Mouse (Mus musculus) lung, embryonic 16.5 days (tissue): ENCODE data around the gene Cma1. TPM values are rescaled to one million over a fixed set of nuclear protein-coding genes. Genes with fewer than 3 reads are reported as not detected.

Experiments used
- ATAC-seq: fragments of 200-750 bp; cut with Nextera tagmentation; 2 replicates; pipeline ENCODE4 v1.8.0; 2017; ENCODE audit warnings: low read depth, mild to moderate bottlenecking, moderate library complexity
- H3K27ac ChIP-seq: fragments of 300-500 bp; sonication (generic); 2 replicates; pipeline ENCODE4 v1.5.1; 2014; ENCODE audit warnings: mild to moderate bottlenecking, control low read depth, low read length
- H3K27me3 ChIP-seq: fragments of 300-500 bp; sonication (generic); 2 replicates; pipeline ENCODE4 v1.6.1; 2014; ENCODE audit warnings: low read depth, low read length, mixed read lengths; ENCODE audit not compliant: control insufficient read depth, insufficient read depth
- H3K36me3 ChIP-seq: fragments of 300-500 bp; sonication (generic); 2 replicates; pipeline ENCODE4 v1.6.1; 2014; ENCODE audit warnings: low read length; ENCODE audit not compliant: control insufficient read depth, insufficient read depth
- H3K4me1 ChIP-seq: fragments of 300-500 bp; sonication (generic); replicated peaks from 2 replicates; pipeline ENCODE4 v1.6.1; 2014; ENCODE audit warnings: low read length, mixed read lengths; ENCODE audit not compliant: control insufficient read depth, insufficient read depth
- H3K4me2 ChIP-seq: fragments of 300-500 bp; sonication (generic); 2 replicates; pipeline ENCODE4 v1.6.1; 2014; ENCODE audit warnings: low read depth, low read length, control low read depth
- H3K4me3 ChIP-seq: fragments of 300-500 bp; sonication (generic); 2 replicates; pipeline ENCODE4 v1.5.1; 2014; ENCODE audit warnings: mild to moderate bottlenecking, low read length, control low read depth
- H3K9ac ChIP-seq: fragments of 300-500 bp; sonication (generic); 2 replicates; pipeline ENCODE4 v1.6.1; 2014; ENCODE audit warnings: low read length, control low read depth
- H3K9me3 ChIP-seq: fragments of 300-500 bp; sonication (generic); 2 replicates; pipeline ENCODE4 v1.6.1; 2016; ENCODE audit warnings: low read length; ENCODE audit not compliant: control insufficient read depth
- WGBS: fragments of 180-500 bp; shearing (Covaris S2); extraction: QIAGEN DNeasy Blood & Tissue Kit; methylation state at CpG from one replicate; pipeline ENCODE4 v1.1.7; 2014; 5-methylcytosine and 5-hydroxymethylcytosine counted together
- polyA plus RNA-seq: library from polyadenylated mRNA; unstranded; fragments of >200 nt; fragmentation: Nextera tagmentation; extraction: Ambion mirVana; gene quantifications from 2 replicates; pipeline ENCODE4 v1.2.1, GENCODE M21; 2015

Cma1 gene
- polyA plus RNA-seq, 1 experiment from 2014 or later: 6.5 TPM

GRCm38 (mm10) chr14:55898947-55899346, 45.5 kb downstream of the Cma1 start:
- Histone ChIP-seq H3K27ac (no peak overlapping the region), H3K4me1 (peaks cover 9% of the 10 kb centered on the region; the same call in 1 of the 2 replicates), H3K9me3 (no peaks in the 10 kb centered on the region), H3K4me3 (no peak overlapping the region), H3K27me3 (no peaks in the 10 kb centered on the region), H3K36me3 (peaks cover 31% of the 10 kb centered on the region), H3K4me2 (peak overlapping the region; percentile 95), H3K9ac (no peak overlapping the region)
- ATAC-seq: no peak
- 84% methylated on average over 7 of the region's 7 CpGs for WGBS

- Histone ChIP-seq H3K4me2 (no peak overlapping the region), H3K9me3 (no peaks in the 10 kb centered on the region), H3K36me3 (peaks cover 38% of the 10 kb centered on the region), H3K4me1 (peaks cover 9% of the 10 kb centered on the region; the same call in 1 of the 2 replicates), H3K27me3 (no peaks in the 10 kb centered on the region), H3K4me3 (no peak overlapping the region), H3K9ac (no peak overlapping the region), H3K27ac (no peak overlapping the region)
- 90% methylated on average over 12 of the region's 12 CpGs for WGBS
- ATAC-seq: no peak
Measured at GRCm38 (mm10) chr14:55897671-55898070, 46.8 kb downstream of the Cma1 start.

Other genes with a start within 250 kb of the Cma1 start
- 3.2 and 6.0 TPM in 2 replicates for gene Tgm1, start 230.7 kb downstream of the Cma1 start, polyA plus RNA-seq
- 34.2 and 35.0 TPM in 2 replicates for gene Rabggta, start 222.4 kb downstream of the Cma1 start, polyA plus RNA-seq
- 88.5 and 95.0 TPM in 2 replicates for gene Dhrs1, start 199.0 kb downstream of the Cma1 start, polyA plus RNA-seq
- gene Nop9, start 199.0 kb downstream of the Cma1 start, polyA plus RNA-seq: 32.6 and 37.8 TPM in 2 replicates
- 1.0 and 1.5 TPM in 2 replicates for gene Cideb, start 186.2 kb downstream of the Cma1 start, polyA plus RNA-seq
- 0.20 and 0.23 TPM in 2 replicates for gene Ltb4r2, start 183.2 kb downstream of the Cma1 start, polyA plus RNA-seq
- gene Ltb4r1, start 178.7 kb downstream of the Cma1 start, polyA plus RNA-seq: 2.6 and 3.5 TPM in 2 replicates
- 20.0 and 20.8 TPM in 2 replicates for gene Adcy4, start 160.6 kb downstream of the Cma1 start, polyA plus RNA-seq
- 38.9 and 40.8 TPM in 2 replicates for gene Ripk3, start 155.8 kb downstream of the Cma1 start, polyA plus RNA-seq
- 48.2 and 48.5 TPM in 2 replicates for gene Nfatc4, start 121.5 kb downstream of the Cma1 start, polyA plus RNA-seq
- 16.9 and 18.8 TPM in 2 replicates for gene Nynrin, start 90.7 kb downstream of the Cma1 start, polyA plus RNA-seq
- 1.1 and 1.2 TPM in 2 replicates for gene Cbln3, start 60.3 kb downstream of the Cma1 start, polyA plus RNA-seq
- 17.8 and 19.5 TPM in 2 replicates for gene Khnyn, start 59.7 kb downstream of the Cma1 start, polyA plus RNA-seq
- gene Sdr39u1, start 44.4 kb downstream of the Cma1 start, polyA plus RNA-seq: 55.0 and 55.9 TPM in 2 replicates
- gene Cma2, start 6.3 kb upstream of the Cma1 start, polyA plus RNA-seq: not detected in 2 replicates
- not detected in 2 replicates for gene Mcpt1, start 73.3 kb upstream of the Cma1 start, polyA plus RNA-seq
- gene Mcpt9, start 85.8 kb upstream of the Cma1 start, polyA plus RNA-seq: not detected in 2 replicates
- gene Mcpt2, start 97.4 kb upstream of the Cma1 start, polyA plus RNA-seq: 0.20 TPM in 1 of 2 replicates, not detected in the other
- 0.23 and 0.83 TPM in 2 replicates for gene Mcpt4, start 117.6 kb upstream of the Cma1 start, polyA plus RNA-seq
- 0.79 and 1.0 TPM in 2 replicates for gene Mcpt8, start 140.6 kb upstream of the Cma1 start, polyA plus RNA-seq
- gene Ctsg, start 157.9 kb upstream of the Cma1 start, polyA plus RNA-seq: 0.35 TPM in 1 of 2 replicates, not detected in the other
- not detected in 2 replicates for gene Gzme, start 175.9 kb upstream of the Cma1 start, polyA plus RNA-seq
- not detected in 2 replicates for gene Gzmd, start 187.9 kb upstream of the Cma1 start, polyA plus RNA-seq
- not detected in 2 replicates for gene Gzmg, start 214.9 kb upstream of the Cma1 start, polyA plus RNA-seq
- not detected in 2 replicates for gene Gzmn, start 229.9 kb upstream of the Cma1 start, polyA plus RNA-seq